Mouse (Mus musculus): ENCODE measurements at regions not wholly inside any gene's neighbourhood (a gene's known extent, or its start where the extent isn't known, plus 50 kb on each side); places are given as distances from the start of the nearest gene placed in this dataset.

GRCm38 (mm10) chr10:44641616-44642015 is 113.3 kb upstream of the Prdm1 start:
- 83% methylated on average over 2 of the region's 2 CpGs for WGBS
- Histone ChIP-seq H3K4me2 (replicated peaks; ENCODE audit: low read depth, low read length) (no peak overlapping the region), H3K4me1 (ENCODE audit: insufficient read depth, low read length) (no peaks in the 10 kb centered on the region), H3K27ac (ENCODE audit: low read length) (no peak overlapping the region), H3K36me3 (ENCODE audit: insufficient read depth, low read length) (no peaks in the 10 kb centered on the region), H3K27me3 (ENCODE audit: insufficient read depth, low read length) (no peaks in the 10 kb centered on the region), H3K9ac (replicated peaks; ENCODE audit: low read length) (no peak overlapping the region), H3K4me3 (ENCODE audit: low read length) (no peak overlapping the region), H3K9me3 (ENCODE audit: low read length) (no peaks in the 10 kb centered on the region)
- no peak for ATAC-seq (ENCODE audit: low FRiP score, low TSS enrichment)

- ATAC-seq (ENCODE audit: low FRiP score, low TSS enrichment) = no peak
- no peak overlapping the region for H3K27ac ChIP-seq (ENCODE audit: low read length)
- H3K9me3 ChIP-seq (ENCODE audit: low read length) = no peaks in the 10 kb centered on the region
- H3K4me2 ChIP-seq (replicated peaks; ENCODE audit: low read depth, low read length) = no peak overlapping the region
- H3K4me1 ChIP-seq (ENCODE audit: insufficient read depth, low read length) = no peaks in the 10 kb centered on the region
- no peaks in the 10 kb centered on the region for H3K36me3 ChIP-seq (ENCODE audit: insufficient read depth, low read length)
- H3K9ac ChIP-seq (replicated peaks; ENCODE audit: low read length) = no peak overlapping the region
- no peaks in the 10 kb centered on the region for H3K27me3 ChIP-seq (ENCODE audit: insufficient read depth, low read length)
- no peak overlapping the region for H3K4me3 ChIP-seq (ENCODE audit: low read length)
- 89% methylated on average over 8 of the region's 8 CpGs for WGBS
These were observed 112.3 kb upstream of the Prdm1 start for GRCm38 (mm10) chr10:44640620-44641019.

GRCm38 (mm10) chr10:44638678-44639077 is 110.4 kb upstream of the Prdm1 start:
- Histone ChIP-seq H3K4me3 (ENCODE audit: low read length) (no peak overlapping the region), H3K9ac (replicated peaks; ENCODE audit: low read length) (no peak overlapping the region), H3K36me3 (ENCODE audit: insufficient read depth, low read length) (no peaks in the 10 kb centered on the region), H3K4me1 (ENCODE audit: insufficient read depth, low read length) (no peaks in the 10 kb centered on the region), H3K9me3 (ENCODE audit: low read length) (no peaks in the 10 kb centered on the region), H3K27me3 (ENCODE audit: insufficient read depth, low read length) (no peaks in the 10 kb centered on the region), H3K27ac (ENCODE audit: low read length) (no peak overlapping the region), H3K4me2 (replicated peaks; ENCODE audit: low read depth, low read length) (no peak overlapping the region)
- WGBS = 85% methylated on average over 2 of the region's 2 CpGs
- ATAC-seq (ENCODE audit: low FRiP score, low TSS enrichment) = no peak

GRCm38 (mm10) chr10:44636786-44637185 is 108.5 kb upstream of the Prdm1 start:
- Histone ChIP-seq H3K4me3 (ENCODE audit: low read length) (no peak overlapping the region), H3K4me2 (replicated peaks; ENCODE audit: low read depth, low read length) (no peak overlapping the region), H3K27ac (ENCODE audit: low read length) (no peak overlapping the region), H3K4me1 (ENCODE audit: insufficient read depth, low read length) (no peaks in the 10 kb centered on the region), H3K9ac (replicated peaks; ENCODE audit: low read length) (no peak overlapping the region), H3K36me3 (ENCODE audit: insufficient read depth, low read length) (no peaks in the 10 kb centered on the region), H3K27me3 (ENCODE audit: insufficient read depth, low read length) (no peaks in the 10 kb centered on the region), H3K9me3 (ENCODE audit: low read length) (no peaks in the 10 kb centered on the region)
- no peak for ATAC-seq (ENCODE audit: low FRiP score, low TSS enrichment)
- WGBS = 88% methylated on average over 3 of the region's 3 CpGs

GRCm38 (mm10) chr10:44636061-44636460 is 107.8 kb upstream of the Prdm1 start:
- H3K27me3 ChIP-seq (ENCODE audit: insufficient read depth, low read length) = no peaks in the 10 kb centered on the region
- no peak overlapping the region for H3K27ac ChIP-seq (ENCODE audit: low read length)
- no peak for ATAC-seq (ENCODE audit: low FRiP score, low TSS enrichment)
- no peak overlapping the region for H3K4me2 ChIP-seq (replicated peaks; ENCODE audit: low read depth, low read length)
- no peaks in the 10 kb centered on the region for H3K36me3 ChIP-seq (ENCODE audit: insufficient read depth, low read length)
- no peaks in the 10 kb centered on the region for H3K4me1 ChIP-seq (ENCODE audit: insufficient read depth, low read length)
- no peak overlapping the region for H3K4me3 ChIP-seq (ENCODE audit: low read length)
- H3K9me3 ChIP-seq (ENCODE audit: low read length) = no peaks in the 10 kb centered on the region
- no peak overlapping the region for H3K9ac ChIP-seq (replicated peaks; ENCODE audit: low read length)

GRCm38 (mm10) chr10:44631584-44631983 is 103.3 kb upstream of the Prdm1 start:
- Histone ChIP-seq H3K36me3 (ENCODE audit: insufficient read depth, low read length) (no peaks in the 10 kb centered on the region), H3K4me1 (ENCODE audit: insufficient read depth, low read length) (no peaks in the 10 kb centered on the region), H3K4me3 (ENCODE audit: low read length) (no peak overlapping the region), H3K9me3 (ENCODE audit: low read length) (no peaks in the 10 kb centered on the region), H3K9ac (replicated peaks; ENCODE audit: low read length) (no peak overlapping the region), H3K27ac (ENCODE audit: low read length) (no peak overlapping the region), H3K27me3 (ENCODE audit: insufficient read depth, low read length) (no peaks in the 10 kb centered on the region), H3K4me2 (replicated peaks; ENCODE audit: low read depth, low read length) (no peak overlapping the region)
- 73% methylated on average over 8 of the region's 8 CpGs for WGBS
- ATAC-seq (ENCODE audit: low FRiP score, low TSS enrichment) = no peak

GRCm38 (mm10) chr10:44630485-44630884 is 102.2 kb upstream of the Prdm1 start:
- no peak for ATAC-seq (ENCODE audit: low FRiP score, low TSS enrichment)
- H3K27ac ChIP-seq (ENCODE audit: low read length) = peak overlapping the region; percentile 62; the same call in 1 of the 2 replicates
- 67% methylated on average over 13 of the region's 13 CpGs for WGBS
- H3K4me2 ChIP-seq (replicated peaks; ENCODE audit: low read depth, low read length) = no peak overlapping the region
- no peak overlapping the region for H3K4me3 ChIP-seq (ENCODE audit: low read length)
- H3K27me3 ChIP-seq (ENCODE audit: insufficient read depth, low read length) = no peaks in the 10 kb centered on the region
- H3K36me3 ChIP-seq (ENCODE audit: insufficient read depth, low read length) = no peaks in the 10 kb centered on the region
- no peaks in the 10 kb centered on the region for H3K4me1 ChIP-seq (ENCODE audit: insufficient read depth, low read length)
- no peak overlapping the region for H3K9ac ChIP-seq (replicated peaks; ENCODE audit: low read length)
- no peaks in the 10 kb centered on the region for H3K9me3 ChIP-seq (ENCODE audit: low read length)

- H3K4me2 ChIP-seq (replicated peaks; ENCODE audit: low read depth, low read length) = no peak overlapping the region
- no peak overlapping the region for H3K27ac ChIP-seq (ENCODE audit: low read length)
- H3K27me3 ChIP-seq (ENCODE audit: insufficient read depth, low read length) = no peaks in the 10 kb centered on the region
- H3K4me1 ChIP-seq (ENCODE audit: insufficient read depth, low read length) = no peaks in the 10 kb centered on the region
- H3K4me3 ChIP-seq (ENCODE audit: low read length) = no peak overlapping the region
- no peak overlapping the region for H3K9ac ChIP-seq (replicated peaks; ENCODE audit: low read length)
- H3K36me3 ChIP-seq (ENCODE audit: insufficient read depth, low read length) = no peaks in the 10 kb centered on the region
- ATAC-seq (ENCODE audit: low FRiP score, low TSS enrichment) = no peak
- WGBS = 88% methylated on average over 3 of the region's 3 CpGs
- H3K9me3 ChIP-seq (ENCODE audit: low read length) = no peaks in the 10 kb centered on the region
These were observed 100.1 kb upstream of the Prdm1 start for GRCm38 (mm10) chr10:44628387-44628786.

- Histone ChIP-seq H3K36me3 (ENCODE audit: insufficient read depth, low read length) (no peaks in the 10 kb centered on the region), H3K27me3 (ENCODE audit: insufficient read depth, low read length) (no peaks in the 10 kb centered on the region), H3K4me1 (ENCODE audit: insufficient read depth, low read length) (no peaks in the 10 kb centered on the region), H3K4me2 (replicated peaks; ENCODE audit: low read depth, low read length) (no peak overlapping the region), H3K4me3 (ENCODE audit: low read length) (no peak overlapping the region), H3K27ac (ENCODE audit: low read length) (no peak overlapping the region), H3K9ac (replicated peaks; ENCODE audit: low read length) (no peak overlapping the region), H3K9me3 (ENCODE audit: low read length) (no peaks in the 10 kb centered on the region)
- WGBS = 87% methylated on average over 3 of the region's 3 CpGs
- ATAC-seq (ENCODE audit: low FRiP score, low TSS enrichment) = no peak
These were observed 99.1 kb upstream of the Prdm1 start for GRCm38 (mm10) chr10:44627431-44627830.

- 75% methylated on average over 4 of the region's 4 CpGs for WGBS
- Histone ChIP-seq H3K27me3 (ENCODE audit: insufficient read depth, low read length) (no peaks in the 10 kb centered on the region), H3K27ac (ENCODE audit: low read length) (no peak overlapping the region), H3K9ac (replicated peaks; ENCODE audit: low read length) (no peak overlapping the region), H3K4me3 (ENCODE audit: low read length) (no peak overlapping the region), H3K4me2 (replicated peaks; ENCODE audit: low read depth, low read length) (no peak overlapping the region), H3K9me3 (ENCODE audit: low read length) (no peaks in the 10 kb centered on the region), H3K4me1 (ENCODE audit: insufficient read depth, low read length) (no peaks in the 10 kb centered on the region), H3K36me3 (ENCODE audit: insufficient read depth, low read length) (no peaks in the 10 kb centered on the region)
- ATAC-seq (ENCODE audit: low FRiP score, low TSS enrichment) = no peak
These were observed 97.2 kb upstream of the Prdm1 start for GRCm38 (mm10) chr10:44625521-44625920.

GRCm38 (mm10) chr10:44615586-44615985 is 87.3 kb upstream of the Prdm1 start:
- no peak for ATAC-seq (ENCODE audit: low FRiP score, low TSS enrichment)
- H3K4me1 ChIP-seq (ENCODE audit: insufficient read depth, low read length) = no peaks in the 10 kb centered on the region
- no peak overlapping the region for H3K4me2 ChIP-seq (replicated peaks; ENCODE audit: low read depth, low read length)
- H3K36me3 ChIP-seq (ENCODE audit: insufficient read depth, low read length) = no peaks in the 10 kb centered on the region
- H3K4me3 ChIP-seq (ENCODE audit: low read length) = no peak overlapping the region
- no peaks in the 10 kb centered on the region for H3K27me3 ChIP-seq (ENCODE audit: insufficient read depth, low read length)
- no peak overlapping the region for H3K9ac ChIP-seq (replicated peaks; ENCODE audit: low read length)
- no peaks in the 10 kb centered on the region for H3K9me3 ChIP-seq (ENCODE audit: low read length)
- no peak overlapping the region for H3K27ac ChIP-seq (ENCODE audit: low read length)
- WGBS = 88% methylated on average over 1 of the region's 1 CpGs

Data from kidney, embryonic 16.5 days (tissue).